Mouse (Mus musculus): ENCODE results near the gene Mvb12b. TPM values are rescaled to one million over a fixed set of nuclear protein-coding genes. Genes with fewer than 3 reads are reported as not detected.

Mvb12b gene
- polyA plus RNA-seq, 1 experiment = 15.9 TPM

- Histone ChIP-seq H3K79me2 (ENCODE audit: control insufficient read depth, insufficient read depth) (peaks cover 8% of the 10 kb centered on the region), H3K79me3 (ENCODE audit: low read depth) (peaks cover 2% of the 10 kb centered on the region), H3K36me3 (ENCODE audit: control insufficient read depth, insufficient read depth) (no peaks in the 10 kb centered on the region), H3ac (ENCODE audit: control insufficient read depth, insufficient read length, low read depth) (no peak overlapping the region), H3K4me3 (ENCODE audit: insufficient read depth, poor library complexity, severe bottlenecking) (no peak overlapping the region), H3K27me3 (ENCODE audit: control insufficient read depth, insufficient read depth, insufficient read length) (no peaks in the 10 kb centered on the region)
- no peak for TF ChIP-seq CEBPB (IDR thresholded peaks at IDR 0.05; ENCODE audit: low read depth)
- TF ChIP-seq MYOD1 (IDR thresholded peaks at IDR 0.05; ENCODE audit: control insufficient read depth, insufficient read length, low read depth) = no peak
- TF ChIP-seq MAX (IDR thresholded peaks at IDR 0.05) = no peak
- TF ChIP-seq USF1 (IDR thresholded peaks at IDR 0.05; ENCODE audit: low read depth) = no peak
- TF ChIP-seq FOSL1 (IDR thresholded peaks at IDR 0.05; ENCODE audit: insufficient read depth, low read length, poor library complexity, severe bottlenecking) = no peak
- TF ChIP-seq MYOG (IDR thresholded peaks at IDR 0.05; ENCODE audit: control insufficient read depth, extremely low read depth, insufficient read length) = no peak
- TF ChIP-seq CTCF (IDR thresholded peaks at IDR 0.05; ENCODE audit: control insufficient read depth, insufficient read depth, insufficient read length) = no peak
Measured at GRCm38 (mm10) chr2:33842983-33843577, 44.7 kb downstream of the Mvb12b start.

GRCm38 (mm10) chr2:33841980-33842379 is 45.8 kb downstream of the Mvb12b start:
- Histone ChIP-seq H3K27me3 (ENCODE audit: control insufficient read depth, insufficient read depth, insufficient read length) (no peaks in the 10 kb centered on the region), H3K36me3 (ENCODE audit: control insufficient read depth, insufficient read depth) (no peaks in the 10 kb centered on the region), H3ac (ENCODE audit: control insufficient read depth, insufficient read length, low read depth) (no peak overlapping the region), H3K4me3 (ENCODE audit: insufficient read depth, poor library complexity, severe bottlenecking) (no peak overlapping the region), H3K79me3 (ENCODE audit: low read depth) (peaks cover 2% of the 10 kb centered on the region), H3K79me2 (ENCODE audit: control insufficient read depth, insufficient read depth) (peaks cover 7% of the 10 kb centered on the region)
- TF ChIP-seq MYOD1 (IDR thresholded peaks at IDR 0.05; ENCODE audit: control insufficient read depth, insufficient read length, low read depth) = no peak
- no peak for TF ChIP-seq CEBPB (IDR thresholded peaks at IDR 0.05; ENCODE audit: low read depth)
- no peak for TF ChIP-seq CTCF (IDR thresholded peaks at IDR 0.05; ENCODE audit: control insufficient read depth, insufficient read depth, insufficient read length)
- TF ChIP-seq FOSL1 (IDR thresholded peaks at IDR 0.05; ENCODE audit: insufficient read depth, low read length, poor library complexity, severe bottlenecking) = no peak
- TF ChIP-seq USF1 (IDR thresholded peaks at IDR 0.05; ENCODE audit: low read depth) = no peak
- no peak for TF ChIP-seq MAX (IDR thresholded peaks at IDR 0.05)
- no peak for TF ChIP-seq MYOG (IDR thresholded peaks at IDR 0.05; ENCODE audit: control insufficient read depth, extremely low read depth, insufficient read length)

- TF ChIP-seq CTCF (IDR thresholded peaks at IDR 0.05; ENCODE audit: control insufficient read depth, insufficient read depth, insufficient read length) = no peak
- Histone ChIP-seq H3K79me2 (ENCODE audit: control insufficient read depth, insufficient read depth) (no peaks in the 10 kb centered on the region), H3K27me3 (ENCODE audit: control insufficient read depth, insufficient read depth, insufficient read length) (no peaks in the 10 kb centered on the region), H3K79me3 (ENCODE audit: low read depth) (peaks cover 2% of the 10 kb centered on the region), H3K4me3 (ENCODE audit: insufficient read depth, poor library complexity, severe bottlenecking) (no peak overlapping the region), H3ac (ENCODE audit: control insufficient read depth, insufficient read length, low read depth) (no peak overlapping the region), H3K36me3 (ENCODE audit: control insufficient read depth, insufficient read depth) (no peaks in the 10 kb centered on the region)
Measured at GRCm38 (mm10) chr2:33840483-33840882, 47.3 kb downstream of the Mvb12b start.

- H3K27me3 ChIP-seq (ENCODE audit: control insufficient read depth, insufficient read depth, insufficient read length) = no peaks in the 10 kb centered on the region
- TF ChIP-seq CTCF (IDR thresholded peaks at IDR 0.05; ENCODE audit: control insufficient read depth, insufficient read depth, insufficient read length) (no peak), FOSL1 (IDR thresholded peaks at IDR 0.05; ENCODE audit: insufficient read depth, low read length, poor library complexity, severe bottlenecking) (no peak), CEBPB (IDR thresholded peaks at IDR 0.05; ENCODE audit: low read depth) (no peak), USF1 (IDR thresholded peaks at IDR 0.05; ENCODE audit: low read depth) (no peak), MYOD1 (IDR thresholded peaks at IDR 0.05; ENCODE audit: control insufficient read depth, insufficient read length, low read depth) (no peak), MYOG (IDR thresholded peaks at IDR 0.05; ENCODE audit: control insufficient read depth, extremely low read depth, insufficient read length) (no peak), MAX (IDR thresholded peaks at IDR 0.05) (no peak)
- H3ac ChIP-seq (ENCODE audit: control insufficient read depth, insufficient read length, low read depth) = no peak overlapping the region
- H3K79me3 ChIP-seq (ENCODE audit: low read depth) = no peaks in the 10 kb centered on the region
- no peak overlapping the region for H3K4me3 ChIP-seq (ENCODE audit: insufficient read depth, poor library complexity, severe bottlenecking)
- H3K36me3 ChIP-seq (ENCODE audit: control insufficient read depth, insufficient read depth) = no peaks in the 10 kb centered on the region
- no peaks in the 10 kb centered on the region for H3K79me2 ChIP-seq (ENCODE audit: control insufficient read depth, insufficient read depth)
Measured at GRCm38 (mm10) chr2:33839252-33839651, 48.5 kb downstream of the Mvb12b start.

GRCm38 (mm10) chr2:33837297-33837696 is 50.4 kb downstream of the Mvb12b start:
- Histone ChIP-seq H3K79me3 (ENCODE audit: low read depth) (no peaks in the 10 kb centered on the region), H3ac (ENCODE audit: control insufficient read depth, insufficient read length, low read depth) (no peak overlapping the region), H3K79me2 (ENCODE audit: control insufficient read depth, insufficient read depth) (no peaks in the 10 kb centered on the region), H3K36me3 (ENCODE audit: control insufficient read depth, insufficient read depth) (no peaks in the 10 kb centered on the region), H3K4me3 (ENCODE audit: insufficient read depth, poor library complexity, severe bottlenecking) (no peak overlapping the region), H3K27me3 (ENCODE audit: control insufficient read depth, insufficient read depth, insufficient read length) (no peaks in the 10 kb centered on the region)
- TF ChIP-seq FOSL1 (IDR thresholded peaks at IDR 0.05; ENCODE audit: insufficient read depth, low read length, poor library complexity, severe bottlenecking) = no peak
- TF ChIP-seq MYOD1 (IDR thresholded peaks at IDR 0.05; ENCODE audit: control insufficient read depth, insufficient read length, low read depth) = no peak
- no peak for TF ChIP-seq CEBPB (IDR thresholded peaks at IDR 0.05; ENCODE audit: low read depth)
- TF ChIP-seq USF1 (IDR thresholded peaks at IDR 0.05; ENCODE audit: low read depth) = no peak
- no peak for TF ChIP-seq MYOG (IDR thresholded peaks at IDR 0.05; ENCODE audit: control insufficient read depth, extremely low read depth, insufficient read length)
- no peak for TF ChIP-seq MAX (IDR thresholded peaks at IDR 0.05)

- Histone ChIP-seq H3ac (ENCODE audit: control insufficient read depth, insufficient read length, low read depth) (no peak overlapping the region), H3K36me3 (ENCODE audit: control insufficient read depth, insufficient read depth) (no peaks in the 10 kb centered on the region), H3K79me3 (ENCODE audit: low read depth) (no peaks in the 10 kb centered on the region), H3K79me2 (ENCODE audit: control insufficient read depth, insufficient read depth) (no peaks in the 10 kb centered on the region), H3K4me3 (ENCODE audit: insufficient read depth, poor library complexity, severe bottlenecking) (no peak overlapping the region), H3K27me3 (ENCODE audit: control insufficient read depth, insufficient read depth, insufficient read length) (no peaks in the 10 kb centered on the region)
- TF ChIP-seq CTCF (IDR thresholded peaks at IDR 0.05; ENCODE audit: control insufficient read depth, insufficient read depth, insufficient read length) (no peak), MYOG (IDR thresholded peaks at IDR 0.05; ENCODE audit: control insufficient read depth, extremely low read depth, insufficient read length) (no peak), CEBPB (IDR thresholded peaks at IDR 0.05; ENCODE audit: low read depth) (no peak), FOSL1 (IDR thresholded peaks at IDR 0.05; ENCODE audit: insufficient read depth, low read length, poor library complexity, severe bottlenecking) (no peak), USF1 (IDR thresholded peaks at IDR 0.05; ENCODE audit: low read depth) (no peak), MAX (IDR thresholded peaks at IDR 0.05) (no peak), MYOD1 (IDR thresholded peaks at IDR 0.05; ENCODE audit: control insufficient read depth, insufficient read length, low read depth) (no peak)
Measured at GRCm38 (mm10) chr2:33836660-33837213, 51.0 kb downstream of the Mvb12b start.
